Mouse (Mus musculus): ENCODE results near the gene Ppt1.
"Not testable (repeated sequence)": the region's sequence is repeated elsewhere in the genome, so short reads cannot be mapped to it uniquely, and the experiment has no call there.

Ppt1 gene

GRCm38 (mm10) chr4:122835530-122836402 is at the start of gene Ppt1:
TSS of gene Ppt1 (plus strand) at chr4:122836242.
- DNase-seq, result peak; percentile 96

- no peak for DNase-seq
Observed at GRCm38 (mm10) chr4:122789335-122790089, 46.5 kb upstream of the Ppt1 start.

- DNase-seq, result peak; percentile 80
Observed at GRCm38 (mm10) chr4:122808108-122808507, 27.9 kb upstream of the Ppt1 start.

- DNase-seq, result no peak
Observed at GRCm38 (mm10) chr4:122811180-122811579, 24.9 kb upstream of the Ppt1 start.

GRCm38 (mm10) chr4:122811824-122812223 is 24.2 kb upstream of the Ppt1 start:
- DNase-seq, result no peak

GRCm38 (mm10) chr4:122816202-122816601 is 19.8 kb upstream of the Ppt1 start:
- no peak for DNase-seq

- DNase-seq, result not testable (repeated sequence)
Observed at GRCm38 (mm10) chr4:122820941-122821340, 15.1 kb upstream of the Ppt1 start.

GRCm38 (mm10) chr4:122827651-122828050 is 8.4 kb upstream of the Ppt1 start:
- no peak for DNase-seq

GRCm38 (mm10) chr4:122829339-122829738 is 6.7 kb upstream of the Ppt1 start:
- no peak for DNase-seq

GRCm38 (mm10) chr4:122831888-122832287 is 4.2 kb upstream of the Ppt1 start:
- no peak for DNase-seq

- no peak for DNase-seq
Observed at GRCm38 (mm10) chr4:122836403-122836775, 347 bp downstream of the Ppt1 start.

GRCm38 (mm10) chr4:122837180-122837730 is 1.2 kb downstream of the Ppt1 start:
- no peak for DNase-seq

GRCm38 (mm10) chr4:122837994-122838393 is 2.0 kb downstream of the Ppt1 start:
- DNase-seq, result no peak

GRCm38 (mm10) chr4:122838416-122838815 is 2.4 kb downstream of the Ppt1 start:
- DNase-seq, result no peak

GRCm38 (mm10) chr4:122848150-122848621 is 12.1 kb downstream of the Ppt1 start:
- DNase-seq, result no peak

- DNase-seq, result no peak
Observed at GRCm38 (mm10) chr4:122851535-122851934, 15.5 kb downstream of the Ppt1 start.

GRCm38 (mm10) chr4:122853691-122854090 is 17.6 kb downstream of the Ppt1 start:
- no peak for DNase-seq

GRCm38 (mm10) chr4:122854770-122855169 is 18.7 kb downstream of the Ppt1 start:
- no peak for DNase-seq

GRCm38 (mm10) chr4:122857909-122858308 is 21.9 kb downstream of the Ppt1 start:
- DNase-seq, result no peak

GRCm38 (mm10) chr4:122859096-122859674 is 23.1 kb downstream of the Ppt1 start:
- no peak for DNase-seq

GRCm38 (mm10) chr4:122861836-122862235 is 25.8 kb downstream of the Ppt1 start:
- DNase-seq, result no peak

GRCm38 (mm10) chr4:122868041-122868440 is 32.0 kb downstream of the Ppt1 start:
- DNase-seq, result no peak

GRCm38 (mm10) chr4:122870027-122870426 is 34.0 kb downstream of the Ppt1 start:
- DNase-seq, result peak; percentile 47
